Mouse (Mus musculus) T-helper 2 cell (primary cell): ENCODE measurements around the gene Trappc5.

Experiments used
- in situ Hi-C: fragments of 300-600 bp; cut with MboI, MseI; formaldehyde crosslinking; loops from one replicate; pipeline ENCODE4 v1.15.1; 2025; ENCODE audit warnings: high pct_unique_total_duplicates

The Trappc5 gene

DNA sequence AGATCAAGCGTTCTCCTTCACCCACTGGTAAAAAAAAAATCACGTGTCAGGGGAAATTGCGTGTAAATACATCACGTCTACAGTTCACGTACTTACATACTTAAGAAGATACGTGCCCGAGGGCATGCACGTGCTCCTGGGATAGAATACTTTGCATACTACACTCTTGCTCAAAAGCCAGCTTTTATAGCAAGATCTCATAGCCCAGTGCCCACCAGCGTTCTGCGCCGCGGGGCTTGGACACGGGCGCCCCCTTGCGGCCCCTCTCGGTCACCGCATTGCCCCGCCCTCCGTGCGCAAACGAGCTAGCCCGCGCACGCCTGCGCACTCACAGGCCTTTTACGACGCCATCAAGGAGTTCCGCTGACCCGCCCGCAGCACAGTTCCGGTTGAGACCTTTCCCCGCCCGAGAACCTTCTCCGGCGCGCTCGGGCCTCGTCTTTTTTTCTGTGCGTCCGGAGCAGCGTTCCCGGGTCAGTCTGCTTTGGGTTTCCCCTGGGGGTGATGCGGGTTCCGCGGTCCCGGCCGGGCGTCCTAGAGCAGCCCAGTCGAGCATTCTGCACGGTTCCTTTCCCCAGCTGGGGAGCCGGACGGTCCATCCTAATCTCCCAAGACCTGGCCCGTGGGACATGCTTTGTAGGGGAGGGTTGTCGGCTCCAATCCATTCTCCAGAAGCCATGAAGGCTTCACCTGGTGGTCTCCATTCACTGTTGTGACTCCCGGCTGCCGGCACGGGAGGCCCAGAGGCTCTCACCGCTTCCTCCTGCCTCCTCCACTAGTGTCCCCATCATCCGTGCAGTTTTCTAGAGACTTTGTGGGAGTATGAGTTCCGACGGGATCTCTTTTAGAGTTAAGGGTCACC is at the start of gene Trappc5:
Gene Trappc5 (plus strand): TSS at position 169 of the 862 bp plus-strand sequence.
- in situ Hi-C loops = loop anchor here (10.0 kb wide), 2 partner anchors 212 to 452 kb away; partner anchors contain the start of gene Pex11g

- in situ Hi-C loops = no loop called here
Observed at GRCm38 (mm10) chr8:3626971-3627370, 49.1 kb upstream of the Trappc5 start.

- in situ Hi-C loops = no loop called here
Observed at GRCm38 (mm10) chr8:3628014-3628413, 48.1 kb upstream of the Trappc5 start.

DNA sequence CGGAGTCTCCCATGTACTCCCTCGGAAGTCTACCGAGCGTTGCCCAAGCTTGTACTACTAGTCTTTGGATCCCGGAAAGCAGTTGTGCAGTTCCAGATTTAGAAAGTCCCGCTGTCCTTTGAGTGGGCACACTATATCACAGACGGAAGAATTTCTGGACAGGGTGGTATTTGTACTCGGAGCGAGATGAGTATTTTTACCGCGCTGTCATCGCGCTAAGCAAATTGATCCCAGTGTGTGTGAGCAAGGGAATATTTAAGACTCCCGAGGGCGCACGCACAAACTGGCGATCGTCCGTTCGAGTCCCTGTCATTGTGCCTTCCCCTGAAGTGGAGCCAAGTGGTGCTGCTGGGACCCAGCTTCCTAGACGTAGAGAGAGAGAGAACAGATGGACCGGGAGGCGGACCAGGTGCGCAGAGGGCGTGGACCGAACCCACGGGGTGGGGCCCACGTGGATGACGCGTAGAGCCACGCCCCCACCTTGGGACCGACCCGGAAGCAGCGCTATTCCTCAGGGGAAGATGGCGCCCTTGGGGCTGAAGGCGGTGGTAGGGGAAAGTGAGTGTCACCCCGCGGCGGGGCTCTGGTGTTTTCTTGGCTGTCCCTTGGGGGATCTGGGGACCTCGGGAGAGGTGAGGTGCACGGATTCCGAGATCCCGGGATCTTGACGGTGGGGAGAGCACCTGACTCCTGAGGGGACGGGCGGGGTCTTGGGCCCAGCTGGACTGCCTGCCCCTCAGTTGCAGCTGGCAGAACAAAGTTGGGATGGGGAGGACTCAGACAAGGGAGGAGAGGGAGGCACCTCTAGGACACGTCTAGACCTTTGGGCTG is 45.2 kb upstream of the Trappc5 start, which contains the start of gene Stxbp2:
Gene Stxbp2 (plus strand): TSS at position 309 of the 831 bp plus-strand sequence.
- in situ Hi-C loops = loop anchor here (5.0 kb wide), 1 partner anchor 531 kb away; no protein-coding TSS in a partner anchor

DNA sequence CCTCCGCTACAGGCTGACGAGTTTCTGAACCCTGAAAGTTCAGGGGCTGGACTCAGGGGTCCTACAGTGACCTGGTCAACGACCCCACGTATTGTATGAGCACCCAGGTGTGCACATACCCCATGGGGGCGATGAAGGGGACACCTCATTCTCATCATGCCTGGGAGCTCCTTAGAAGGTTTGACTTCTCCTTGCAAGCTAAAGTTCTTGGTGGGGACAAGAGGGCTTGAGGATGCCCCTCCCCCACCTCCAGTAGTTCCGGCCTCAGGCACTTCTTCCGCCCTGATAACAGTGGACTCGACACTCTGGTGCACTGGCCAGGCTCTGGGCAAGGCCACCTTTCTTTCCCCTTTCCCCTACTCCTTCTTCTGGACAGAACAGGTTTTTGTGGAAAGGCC is 44.6 kb upstream of the Trappc5 start:
- in situ Hi-C loops = loop anchor here (5.0 kb wide), 1 partner anchor 531 kb away; no protein-coding TSS in a partner anchor

DNA sequence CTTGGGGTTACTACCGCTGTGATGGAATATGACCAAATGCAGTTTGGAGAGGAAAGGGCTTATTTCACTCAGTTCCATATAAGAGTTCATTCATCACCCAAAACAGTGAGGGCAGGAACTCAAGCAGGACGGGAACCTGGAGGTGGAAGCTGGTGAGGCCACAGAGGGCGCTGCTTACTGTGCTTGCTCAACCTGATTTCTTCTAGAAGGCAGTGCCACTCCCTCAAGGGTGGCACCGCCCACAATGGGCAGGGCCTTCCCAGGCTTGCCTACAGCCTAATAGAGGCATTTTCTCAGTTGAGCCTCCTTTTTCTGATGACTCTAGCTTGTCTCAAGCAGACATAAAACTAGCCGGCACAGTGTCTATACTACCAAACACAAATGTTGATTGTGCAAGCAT is 30.3 kb upstream of the Trappc5 start:
- in situ Hi-C loops = no loop called here

- in situ Hi-C loops = no loop called here
Observed at GRCm38 (mm10) chr8:3646824-3647531, 29.1 kb upstream of the Trappc5 start.

DNA sequence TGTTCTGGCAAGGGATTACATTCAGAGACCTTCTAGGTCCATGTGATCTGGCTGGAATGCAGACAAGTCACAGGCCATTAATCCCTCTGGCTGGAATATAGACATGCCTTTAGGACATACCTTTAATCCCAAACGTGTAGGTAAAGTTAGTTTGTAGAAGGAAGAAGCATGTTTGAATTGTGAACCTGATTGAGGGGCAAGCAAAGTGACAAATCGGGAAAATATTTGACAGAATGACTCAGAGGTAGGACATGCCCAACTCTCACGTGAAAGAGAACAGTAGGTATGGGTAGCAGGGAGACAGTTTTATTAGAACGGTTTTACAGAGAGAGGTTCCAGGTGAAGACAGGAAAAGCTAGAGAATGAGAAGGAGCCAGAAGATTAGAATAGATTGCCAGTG is 28.5 kb upstream of the Trappc5 start:
- in situ Hi-C loops = no loop called here

GRCm38 (mm10) chr8:3648268-3648667 is 27.8 kb upstream of the Trappc5 start:
- in situ Hi-C loops = no loop called here

- in situ Hi-C loops = no loop called here
Observed at GRCm38 (mm10) chr8:3648990-3649389, 27.1 kb upstream of the Trappc5 start.

- in situ Hi-C loops = no loop called here
Observed at GRCm38 (mm10) chr8:3652845-3653244, 23.3 kb upstream of the Trappc5 start.

DNA sequence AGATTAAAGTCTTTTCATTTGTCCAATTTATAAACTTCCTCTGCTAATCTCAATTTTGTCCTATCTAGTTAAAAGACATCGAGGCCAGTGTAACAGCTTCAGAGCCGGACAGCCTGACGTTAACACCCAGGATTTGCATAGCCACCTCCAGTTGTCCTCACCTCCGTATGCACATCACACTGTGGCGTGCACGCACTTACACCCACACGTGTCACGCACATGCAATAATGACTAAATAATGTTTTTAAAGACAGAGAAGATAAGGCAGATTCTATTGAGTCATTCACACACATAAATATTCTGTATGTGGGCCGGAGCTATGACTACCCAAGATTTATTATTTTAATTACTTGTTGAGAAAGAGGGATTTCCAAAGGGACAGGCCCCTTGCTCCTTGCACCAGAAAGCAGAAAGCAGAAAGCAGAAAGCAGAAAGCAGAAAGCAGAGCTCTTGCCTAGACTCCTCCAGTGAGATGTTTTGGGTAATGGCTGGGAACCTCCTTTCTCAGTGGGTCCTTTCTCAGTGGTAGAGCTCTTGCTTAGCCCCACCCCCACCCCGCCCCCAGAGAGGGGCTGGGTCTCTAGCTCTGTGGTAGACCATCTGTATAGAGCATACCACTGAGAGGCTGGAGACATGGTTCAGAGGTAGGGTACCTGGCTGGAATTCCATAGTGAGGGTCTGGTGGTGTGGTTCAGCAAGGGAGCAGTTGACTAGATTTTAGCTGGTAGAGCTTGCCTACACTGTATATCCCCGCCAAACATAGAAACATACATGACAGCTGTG is 21.2 kb upstream of the Trappc5 start:
- in situ Hi-C loops = no loop called here

GRCm38 (mm10) chr8:3655526-3655925 is 20.6 kb upstream of the Trappc5 start, which contains the start of gene Retn:
Gene Retn (plus strand): TSS chr8:3655770.
- in situ Hi-C loops = no loop called here

GRCm38 (mm10) chr8:3656725-3657381 is 19.2 kb upstream of the Trappc5 start:
- in situ Hi-C loops = no loop called here

- in situ Hi-C loops = no loop called here
Observed at GRCm38 (mm10) chr8:3660889-3661288, 15.2 kb upstream of the Trappc5 start.

DNA sequence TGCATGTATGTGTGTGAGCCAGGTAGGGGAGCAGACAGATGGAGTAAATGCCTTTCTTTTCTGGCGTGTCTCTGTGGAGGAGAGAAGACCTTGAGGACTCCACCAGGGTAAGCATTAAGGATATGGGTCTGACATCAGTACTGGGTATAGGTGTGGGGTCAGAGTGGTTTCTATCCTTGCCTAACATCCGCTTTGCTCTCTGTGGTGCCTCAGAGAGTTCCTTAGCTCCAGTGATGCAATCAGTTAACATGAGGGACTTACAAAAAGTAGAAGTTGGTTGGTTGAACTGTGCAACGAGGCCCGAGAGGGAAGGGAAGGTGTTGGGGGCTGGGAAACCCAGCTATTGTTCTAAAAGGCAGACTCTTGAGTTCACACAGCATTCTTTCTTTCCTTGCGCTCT is 11.7 kb upstream of the Trappc5 start:
- in situ Hi-C loops = no loop called here

DNA sequence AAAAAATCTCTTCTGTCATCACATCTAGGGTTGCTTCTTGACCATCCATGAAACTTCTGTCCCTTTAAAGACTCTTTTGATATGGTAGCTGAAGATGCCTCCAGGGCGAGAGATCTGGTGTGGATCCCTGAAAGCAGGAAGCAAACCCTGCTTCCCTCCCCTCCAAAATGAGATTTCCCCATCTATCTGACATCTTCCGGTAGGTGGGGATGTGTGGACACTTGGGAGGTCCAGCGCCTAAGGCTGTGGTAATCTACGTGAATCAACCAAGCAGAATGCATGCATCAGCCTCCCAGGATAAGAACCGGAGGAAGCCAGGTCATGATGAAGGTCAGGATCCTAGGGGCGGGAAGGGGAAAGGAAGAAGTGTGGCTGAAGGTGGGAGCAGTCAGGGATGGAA is 10.6 kb upstream of the Trappc5 start, which contains the start of gene Mcemp1:
Gene Mcemp1 (plus strand): TSS at position 248 of the 400 bp plus-strand sequence.
- in situ Hi-C loops = no loop called here

DNA sequence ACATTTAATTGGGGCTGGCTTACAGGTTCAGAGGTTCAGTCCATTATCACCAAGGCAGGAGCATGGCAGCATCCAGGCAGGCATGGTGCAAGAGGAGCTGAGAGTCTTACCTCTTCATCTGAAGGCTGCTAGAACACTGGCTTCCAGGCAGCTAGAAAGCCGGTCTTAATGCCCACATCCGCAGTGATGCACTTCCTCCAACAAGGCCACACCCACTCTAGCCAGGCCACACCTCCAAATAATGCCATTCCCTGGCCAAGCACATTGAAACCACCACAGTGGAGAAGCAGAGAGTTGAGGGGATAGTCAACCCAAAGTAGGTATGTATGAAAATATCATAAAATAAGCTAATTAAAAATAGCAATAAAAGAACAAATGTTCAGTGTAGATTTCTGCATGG is 5.7 kb upstream of the Trappc5 start:
- in situ Hi-C loops = loop anchor here (5.0 to 10.0 kb wide), 3 partner anchors 33 to 446 kb away; partner anchors contain the start of gene Pex11g

DNA sequence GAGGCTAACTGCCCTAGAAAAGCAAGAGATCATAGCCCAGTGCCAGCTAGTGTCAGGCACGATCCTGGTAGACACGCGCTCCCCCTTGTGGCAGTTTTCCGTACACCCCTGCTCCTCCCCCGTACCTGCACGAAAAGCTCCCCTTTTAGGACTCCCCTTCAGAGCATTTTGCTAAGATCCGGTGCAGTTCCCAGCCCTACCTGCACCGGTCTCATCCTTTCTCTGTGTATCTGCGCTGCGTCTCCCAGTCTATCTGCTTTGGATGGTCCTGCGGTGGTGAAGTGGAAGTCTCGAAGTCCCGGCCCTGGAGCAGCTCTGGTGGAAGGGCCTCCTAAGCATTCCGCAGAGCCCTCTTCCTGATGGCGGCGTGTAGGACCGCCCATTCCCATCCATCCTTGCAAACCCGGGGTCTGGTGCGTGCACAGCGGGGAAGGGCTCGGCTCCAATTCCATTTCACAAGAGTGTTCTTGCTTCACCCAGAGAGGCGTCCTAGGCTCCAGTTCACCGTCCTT is 4.1 kb upstream of the Trappc5 start, which contains the start of gene Fcor:
Gene Fcor (minus strand): TSS at position 383 of the 512 bp plus-strand sequence.
- in situ Hi-C loops = loop anchor here (5.0 to 10.0 kb wide), 3 partner anchors 35 to 447 kb away; partner anchors contain the start of gene Pex11g
